Mouse (Mus musculus) thymus, adult 2 months (tissue): ENCODE measurements at regions not wholly inside any gene's neighbourhood (a gene's known extent, or its start where the extent isn't known, plus 50 kb on each side); places are given as distances from the start of the nearest gene placed in this dataset.

Experiments
- CTCF ChIP-seq: fragments of 200-500 bp; IDR thresholded peaks from 2 replicates; pipeline ENCODE4 v1.5.1; 2012; ENCODE audit warnings: mild to moderate bottlenecking, control low read depth, low read length, moderate library complexity, borderline replicate concordance; ENCODE audit not compliant: control insufficient read depth, poor library complexity, insufficient read depth; ENCODE audit errors: extremely low read depth
- POLR2A ChIP-seq: fragments of 200-500 bp; IDR thresholded peaks from 2 replicates; pipeline ENCODE4 v1.6.1; 2012; ENCODE audit warnings: mild to moderate bottlenecking, low read length, control low read depth, moderate library complexity; ENCODE audit not compliant: control insufficient read depth, poor library complexity, insufficient read depth; ENCODE audit errors: extremely low read depth

DNA sequence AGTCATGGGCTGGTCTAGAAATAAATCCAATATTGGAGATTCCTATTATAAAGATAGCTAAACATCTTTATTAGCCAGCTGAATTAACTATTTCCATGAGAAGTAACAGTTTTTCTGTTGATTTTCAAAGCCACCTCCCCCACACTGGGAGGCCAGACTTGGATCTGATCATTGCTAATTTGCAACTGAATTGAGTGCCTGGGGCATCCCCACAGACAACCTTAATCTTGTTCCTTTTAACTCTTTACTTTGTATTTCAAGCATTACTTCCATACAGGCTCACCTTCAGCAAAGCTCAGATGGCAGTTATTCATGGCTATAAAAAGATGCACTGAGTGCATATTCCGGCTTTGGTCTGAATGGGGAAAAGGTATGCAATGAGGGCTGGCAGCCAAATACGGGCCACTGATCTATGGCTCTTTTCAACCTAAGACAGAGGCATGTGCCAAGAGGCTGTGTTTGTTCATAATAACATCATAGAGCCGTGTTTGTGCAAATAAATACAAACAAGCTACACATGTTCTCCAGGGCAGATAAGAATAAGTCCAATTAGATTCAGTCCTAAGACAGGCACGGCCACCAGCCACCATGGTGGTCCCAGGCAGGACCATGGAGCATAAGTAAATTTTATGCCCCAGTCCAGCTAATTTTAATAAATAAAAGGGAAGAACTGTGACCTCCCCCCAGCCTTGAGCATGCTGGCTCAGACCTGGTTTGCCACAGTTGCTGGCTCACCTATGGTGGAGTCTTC lies 194.5 kb upstream of the Ttc29 start:
- TF ChIP-seq CTCF (no peak), POLR2A (no peak)
